Mouse (Mus musculus) thymus, adult 18-20 months (tissue): Measurements from ENCODE around the gene Smarca4.
"Not testable (repeated sequence)": the region's sequence is repeated elsewhere in the genome, so short reads cannot be mapped to it uniquely, and the experiment has no call there.

Source experiments
- DNase-seq, 2 experiments: peaks; one replicate each; pipeline ENCODE4 v3.0.0; 2022; ENCODE audit warnings: mixed read lengths in 2 of 2

Smarca4 gene

GRCm38 (mm10) chr9:21670354-21670753, 54.4 kb downstream of the Smarca4 start:
- no peak for DNase-seq

DNA sequence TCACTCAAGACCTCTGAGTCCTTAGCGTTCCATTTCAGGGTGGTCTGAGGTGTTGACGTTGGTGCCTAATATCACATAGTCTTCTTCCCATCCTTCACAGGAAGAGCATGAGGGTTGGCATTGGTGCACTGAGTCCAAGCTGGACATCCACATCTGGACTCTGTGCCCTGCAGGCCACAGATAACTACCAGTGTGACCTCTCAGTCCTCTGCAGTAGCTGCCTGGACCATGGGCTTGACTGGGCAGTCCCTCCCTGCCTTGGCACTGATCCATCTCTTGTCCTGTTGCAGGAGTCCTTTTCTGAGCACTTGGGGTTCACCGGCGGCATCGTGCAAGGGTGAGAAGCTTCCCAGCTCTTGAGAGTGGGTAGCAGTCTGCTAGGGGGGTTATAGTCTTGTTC, 55.8 kb downstream of the Smarca4 start:
- no peak for DNase-seq

GRCm38 (mm10) chr9:21677706-21678105, 61.7 kb downstream of the Smarca4 start:
- DNase-seq = no peak

GRCm38 (mm10) chr9:21680448-21680847, 64.5 kb downstream of the Smarca4 start:
- no peak for DNase-seq

DNA sequence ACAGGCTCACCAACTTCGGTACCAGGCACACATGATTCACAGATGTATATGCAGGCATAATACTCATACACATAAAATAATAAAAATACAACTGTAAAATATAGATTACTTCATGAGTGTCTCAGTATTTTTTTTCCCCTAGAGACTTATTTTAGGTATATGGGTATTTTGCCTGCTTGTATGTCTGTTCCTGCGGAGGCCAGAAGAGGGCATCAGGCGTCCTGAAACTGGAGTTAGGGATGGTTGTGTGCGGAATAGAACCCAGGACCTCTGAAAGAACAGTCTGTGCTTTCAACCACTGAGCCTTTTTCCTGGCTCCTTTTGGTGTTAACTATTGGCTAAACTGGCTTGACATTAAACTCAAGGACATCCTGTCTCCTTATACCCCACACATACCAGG, 66.9 kb downstream of the Smarca4 start:
- DNase-seq = no peak

DNA sequence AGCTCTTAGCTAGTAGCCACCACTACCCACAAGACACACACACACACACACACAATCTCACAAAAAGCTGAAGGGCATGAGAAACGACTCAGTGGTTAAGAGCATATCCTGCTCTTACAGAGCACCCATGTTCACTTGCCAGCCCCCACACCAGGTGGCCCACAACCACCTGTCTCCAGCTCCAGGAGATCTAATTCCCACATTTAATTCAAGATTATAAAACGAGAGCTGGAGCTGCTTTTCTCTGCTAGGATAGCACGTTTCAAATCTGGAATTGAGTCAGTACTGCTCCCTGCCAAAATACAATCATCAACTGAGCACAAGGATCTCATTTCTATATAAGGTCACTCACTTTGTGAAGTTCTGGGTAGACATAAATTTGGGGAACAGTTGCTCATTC, 67.9 kb downstream of the Smarca4 start:
- DNase-seq = no peak

DNA sequence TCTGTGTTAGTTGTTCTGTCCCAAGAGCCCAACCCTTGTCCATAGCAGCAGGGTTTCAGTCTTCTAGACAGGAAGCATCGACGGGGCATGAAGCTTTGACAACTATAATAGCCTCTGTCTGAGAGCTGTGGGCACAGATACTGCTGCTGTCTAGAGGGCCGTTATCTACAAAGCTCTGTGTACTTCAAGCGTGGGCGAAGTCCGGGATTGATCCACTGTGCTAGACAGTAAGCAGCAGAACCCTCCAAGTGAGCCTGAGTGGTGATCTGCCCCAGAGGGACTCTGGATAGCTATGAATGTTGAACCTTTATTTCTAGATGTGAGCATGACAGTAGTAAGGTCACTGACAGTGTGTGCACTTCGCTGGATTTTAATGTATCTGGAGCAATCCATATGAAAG, 72.6 kb downstream of the Smarca4 start:
- no peak for DNase-seq

DNA sequence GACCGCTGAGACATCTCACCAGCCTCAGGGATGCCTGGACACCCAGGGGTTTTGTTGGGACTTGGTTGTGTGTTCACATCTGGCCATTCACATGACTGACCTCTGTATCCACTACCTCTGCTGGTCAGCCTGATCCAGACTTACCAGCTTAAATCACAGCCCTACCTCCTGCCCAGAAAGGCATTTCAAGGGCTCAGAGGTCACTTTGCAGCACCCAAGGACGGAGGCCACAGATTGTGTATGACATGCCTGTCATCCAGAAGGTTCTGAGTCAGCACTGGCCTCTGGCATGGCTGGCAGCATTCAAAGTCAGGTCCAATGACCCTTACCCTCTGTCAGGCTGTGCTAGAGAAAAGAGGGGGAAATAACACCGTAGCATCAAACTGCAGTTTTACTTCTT, 74.1 kb downstream of the Smarca4 start:
- DNase-seq = no peak

DNA sequence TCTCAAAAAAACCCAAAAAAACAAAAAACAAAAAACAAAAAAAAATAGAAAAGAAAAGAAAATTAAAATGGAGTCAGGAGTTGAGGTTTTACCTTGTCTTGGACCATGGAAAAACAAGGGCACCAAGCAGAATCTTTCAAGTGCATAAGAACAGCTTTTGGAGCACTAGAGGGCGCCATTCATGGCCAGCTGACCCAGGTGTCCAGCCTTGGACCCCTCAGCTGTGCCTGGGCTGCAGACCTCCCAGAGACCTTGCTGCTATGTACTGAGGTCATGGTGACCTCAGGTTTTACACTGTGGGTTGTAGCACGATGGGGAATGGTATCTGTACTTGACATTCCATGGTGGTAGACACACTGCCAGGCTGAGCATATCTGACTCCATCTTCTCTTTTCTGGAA, 75.9 kb downstream of the Smarca4 start:
- DNase-seq = no peak

DNA sequence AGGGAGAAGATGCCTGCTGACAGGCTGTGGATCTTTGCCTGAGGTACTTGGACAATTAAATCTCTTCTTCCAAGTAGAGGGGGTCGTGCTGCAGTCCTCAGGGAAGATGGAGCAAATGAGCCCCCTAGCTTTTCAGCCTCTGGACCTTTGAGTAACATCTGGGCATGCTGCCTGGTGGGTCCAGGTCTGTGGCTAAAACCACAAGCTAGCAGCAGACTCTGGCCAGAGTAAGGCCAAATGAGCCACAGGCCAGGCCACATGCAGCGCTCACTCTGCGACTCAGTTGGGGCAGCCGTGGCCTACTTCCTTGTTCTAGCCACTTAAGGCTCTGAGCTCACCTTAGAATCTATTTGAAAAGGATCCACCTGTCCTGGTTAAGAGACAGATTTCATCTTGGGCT, 76.5 kb downstream of the Smarca4 start:
- DNase-seq = no peak

DNA sequence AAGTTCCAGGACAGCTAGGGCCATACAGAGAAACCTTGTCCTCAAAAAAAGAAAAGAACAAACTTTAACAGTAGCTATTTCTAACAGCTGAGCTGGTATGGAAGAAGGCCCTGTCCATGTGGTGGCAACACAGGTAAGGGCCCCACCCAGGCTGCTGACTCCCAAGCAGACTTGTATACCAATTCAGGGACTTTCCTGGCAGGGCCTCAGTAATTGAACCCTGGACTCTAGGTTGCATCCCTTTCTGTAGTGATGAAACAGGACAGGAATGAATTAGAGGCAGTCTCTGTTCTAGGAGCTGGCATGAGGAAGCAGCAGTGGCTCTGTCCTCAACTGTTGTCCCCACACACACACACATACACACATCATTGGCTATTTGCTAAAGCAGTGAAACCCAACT, 78.1 kb downstream of the Smarca4 start:
- no peak for DNase-seq

- DNase-seq = no peak
Observed at GRCm38 (mm10) chr9:21695229-21695792, 79.3 kb downstream of the Smarca4 start.

- no peak for DNase-seq
Observed at GRCm38 (mm10) chr9:21697121-21697520, 81.2 kb downstream of the Smarca4 start.

DNA sequence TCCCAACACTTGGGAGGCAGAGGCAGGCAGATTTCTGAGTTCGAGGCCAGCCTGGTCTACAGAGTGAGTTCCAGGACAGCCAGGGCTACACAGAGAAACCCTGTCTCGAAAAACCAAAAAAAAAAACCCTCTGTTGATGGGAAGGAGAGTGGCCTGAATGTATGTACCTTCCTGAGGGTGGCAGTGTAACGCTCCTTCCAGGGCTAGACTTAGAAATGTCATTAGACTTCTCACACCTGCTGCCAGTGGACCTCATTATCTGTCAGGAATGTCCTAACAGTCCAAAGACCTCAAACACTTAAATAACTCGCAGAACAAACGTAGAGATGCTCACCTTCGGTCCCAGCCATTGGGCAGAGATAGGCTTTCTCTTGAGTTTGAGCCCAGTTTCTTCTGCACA, 83.3 kb downstream of the Smarca4 start:
- not testable (repeated sequence) for DNase-seq

- DNase-seq = no peak
Observed at GRCm38 (mm10) chr9:21701091-21701490, 85.1 kb downstream of the Smarca4 start.

DNA sequence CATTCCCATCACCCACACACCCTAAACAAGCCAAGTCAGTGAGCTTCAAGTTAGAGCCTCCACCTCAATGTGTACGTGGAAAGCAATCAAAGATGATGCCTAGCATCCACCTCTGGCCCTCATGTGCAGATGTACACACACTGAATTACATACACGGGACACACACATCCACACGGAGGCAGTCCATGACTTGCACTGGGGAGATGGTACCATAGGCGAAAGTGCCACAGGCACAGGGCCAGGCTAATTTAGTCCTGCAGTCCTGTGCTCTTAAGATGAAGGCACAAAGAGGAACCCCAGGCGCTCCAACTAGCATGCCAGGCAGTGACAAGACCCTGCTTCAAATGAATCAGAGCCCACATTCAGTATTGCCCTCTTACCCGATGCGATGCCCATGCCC, 87.5 kb downstream of the Smarca4 start:
- DNase-seq = no peak

- no peak for DNase-seq
Observed at GRCm38 (mm10) chr9:21706085-21706484, 90.1 kb downstream of the Smarca4 start.

DNA sequence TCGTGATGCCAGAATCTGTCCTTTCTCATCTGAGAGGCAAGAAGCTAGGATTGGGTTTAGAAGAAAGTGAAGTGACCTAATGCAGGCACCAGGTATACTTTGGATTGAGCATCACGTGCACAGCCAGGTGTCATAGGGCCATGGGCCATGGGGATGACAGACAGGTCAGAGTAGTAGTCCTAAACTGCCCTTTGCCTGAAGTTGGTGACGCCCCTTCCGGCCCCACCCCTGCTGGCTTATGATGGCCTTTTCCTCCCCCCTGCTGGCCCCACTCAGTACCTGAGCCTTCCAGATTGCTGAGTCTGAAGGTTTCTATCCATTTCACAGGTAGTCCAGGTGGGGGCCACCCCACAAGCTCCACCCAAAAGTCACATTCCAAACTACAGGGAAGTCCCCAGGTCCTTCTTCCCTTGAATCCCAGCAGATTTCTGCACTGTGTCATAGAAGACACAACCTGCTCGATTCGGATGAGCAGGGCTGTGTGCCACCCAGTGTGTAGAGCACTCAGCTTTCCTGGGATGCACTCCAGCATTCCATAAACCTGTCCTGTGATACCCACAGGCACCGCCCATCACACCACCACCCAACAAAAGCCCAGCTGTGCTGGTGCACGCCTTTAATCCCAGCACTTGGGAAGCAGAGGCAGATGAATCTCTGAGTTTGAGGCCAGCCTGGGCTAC, 90.8 kb downstream of the Smarca4 start:
- no peak for DNase-seq

DNA sequence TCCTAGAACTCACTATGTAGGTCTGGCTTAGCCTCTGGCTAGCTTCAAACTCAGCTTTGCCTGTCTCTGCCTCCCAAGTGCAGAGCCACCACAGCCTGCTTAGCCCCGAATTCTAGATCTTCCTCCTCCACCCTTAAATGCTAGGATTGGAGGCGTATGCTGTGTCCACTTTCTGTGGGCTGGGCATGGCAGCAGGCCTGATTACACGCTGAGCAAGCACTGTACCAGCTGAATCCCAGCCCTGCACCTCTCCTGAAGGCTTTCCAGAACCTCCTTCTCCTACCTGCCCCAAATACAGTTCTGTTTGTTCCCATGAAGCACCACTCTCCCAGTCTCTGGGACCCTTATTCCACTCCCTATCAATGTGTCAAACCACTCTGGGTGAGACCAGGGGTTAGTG, 93.4 kb downstream of the Smarca4 start:
- DNase-seq = no peak

GRCm38 (mm10) chr9:21715298-21715697, 99.3 kb downstream of the Smarca4 start:
- DNase-seq = no peak

GRCm38 (mm10) chr9:21717015-21717414, 101.0 kb downstream of the Smarca4 start:
- DNase-seq = no peak

DNA sequence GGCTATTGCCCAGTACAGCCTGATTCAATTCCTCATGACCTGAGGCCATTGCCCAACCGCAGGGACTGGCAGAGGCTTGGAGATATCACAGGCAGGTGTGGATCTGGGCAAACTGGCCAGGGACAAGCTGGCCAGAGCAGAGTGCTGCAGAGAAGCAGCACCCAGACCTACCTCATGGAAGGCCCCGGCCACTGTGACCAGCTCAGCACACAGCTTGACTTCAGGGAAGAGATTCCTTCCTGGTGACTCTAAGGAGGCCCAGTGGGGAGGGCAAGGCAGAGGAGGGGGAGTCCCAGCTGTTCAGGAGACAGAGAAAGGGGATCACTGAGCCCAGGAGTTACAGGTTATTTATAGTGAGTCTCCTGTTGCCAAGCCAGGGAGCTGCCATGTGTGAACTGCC, 105.1 kb downstream of the Smarca4 start:
- no peak for DNase-seq

DNA sequence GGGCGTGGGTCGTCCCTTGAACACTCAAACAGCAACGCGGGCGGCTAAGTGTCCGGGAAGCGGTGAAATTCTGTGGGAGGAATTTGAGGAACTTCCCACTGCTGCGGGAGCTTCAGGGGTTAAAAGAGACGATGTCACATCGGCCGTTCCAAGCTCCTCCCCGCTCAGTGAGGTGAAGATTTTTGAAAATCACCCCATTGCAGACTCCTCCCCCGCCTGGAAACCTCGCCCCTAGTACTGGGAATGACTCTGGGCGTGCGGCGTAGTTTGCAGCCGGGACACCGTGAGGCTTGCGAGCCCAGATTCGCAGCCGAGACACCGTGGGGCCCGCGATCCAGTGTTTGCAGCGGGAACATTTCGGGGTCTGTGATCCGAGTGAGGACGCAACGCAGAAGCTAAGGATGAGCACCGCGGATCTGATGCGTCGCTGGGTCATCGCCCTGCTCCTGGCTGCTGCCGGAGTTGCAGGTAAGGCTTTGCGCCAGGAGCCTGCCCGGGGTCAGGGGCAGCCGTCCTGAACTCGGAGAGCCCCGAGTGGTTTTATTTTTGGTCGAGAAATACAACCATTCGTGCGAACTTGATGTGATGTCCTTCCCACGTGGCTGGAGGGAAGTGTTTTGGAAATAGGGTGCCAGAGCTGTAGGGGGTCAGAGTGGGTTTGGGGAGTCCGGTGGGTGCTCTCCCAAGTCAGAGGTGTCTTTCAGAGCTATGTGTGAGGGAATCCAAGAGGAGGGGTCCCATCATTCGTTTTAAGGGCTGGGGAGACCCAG, 107.6 kb downstream of the Smarca4 start, which contains the start of gene Ldlr:
Gene Ldlr, plus strand, starts transcription at position 107 of the 770 bp plus-strand sequence.
- DNase-seq = peak; percentile 43 to 55

DNA sequence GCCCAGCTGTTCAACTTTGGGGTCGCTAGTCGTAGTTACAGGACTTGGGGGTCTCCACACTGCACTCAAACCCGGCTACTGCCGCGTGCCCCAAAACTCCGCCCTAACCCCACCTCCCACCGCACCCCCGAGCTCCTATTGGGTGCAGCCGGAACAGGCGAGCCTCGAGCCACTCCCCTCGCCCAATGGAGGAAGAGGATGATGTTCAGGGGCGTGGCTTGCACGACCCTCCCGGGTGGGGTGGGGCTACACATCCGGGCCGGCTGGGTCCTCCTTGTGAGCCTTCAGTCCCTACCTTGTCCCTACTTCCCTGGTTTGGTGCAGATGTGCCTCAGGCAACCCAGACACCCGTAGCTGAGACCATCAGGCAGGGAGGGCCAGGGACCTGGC, 108.2 kb downstream of the Smarca4 start:
- DNase-seq = peak; percentile 92 to 93
